Mouse (Mus musculus) kidney, postnatal 0 days (tissue): ENCODE data around the gene Sde2. TPM values are rescaled to one million over a fixed set of nuclear protein-coding genes. Genes with fewer than 3 reads are reported as not detected.

Source experiments
- ATAC-seq: fragments of 200-750 bp; cut with Nextera tagmentation; replicated peaks from 2 replicates; pipeline ENCODE4 v1.8.0; 2017; ENCODE audit warnings: low read depth, moderate number of reproducible peaks, moderate TSS enrichment, moderate library complexity; ENCODE audit not compliant: low FRiP score
- DNase-seq: peaks from one replicate; pipeline ENCODE4 v3.0.0-alpha.2; 2016; ENCODE audit warnings: low spot score
- H3K27ac ChIP-seq: fragments of 300-500 bp; sonication (generic); 2 replicates; pipeline ENCODE4 v1.5.1; 2014; ENCODE audit warnings: mild to moderate bottlenecking
- H3K27me3 ChIP-seq: fragments of 300-500 bp; sonication (generic); 2 replicates; pipeline ENCODE4 v1.6.1; 2014; ENCODE audit warnings: low read length, mixed read lengths; ENCODE audit not compliant: insufficient read depth
- H3K36me3 ChIP-seq: fragments of 300-500 bp; sonication (generic); 2 replicates; pipeline ENCODE4 v1.6.1; 2014; ENCODE audit warnings: low read length, mixed read lengths; ENCODE audit not compliant: insufficient read depth
- H3K4me1 ChIP-seq: fragments of 300-500 bp; sonication (generic); replicated peaks from 2 replicates; pipeline ENCODE4 v1.6.1; 2014; ENCODE audit warnings: antibody characterized with exemption, low read length, mixed read lengths; ENCODE audit not compliant: insufficient read depth
- H3K4me2 ChIP-seq: fragments of 300-500 bp; sonication (generic); 2 replicates; pipeline ENCODE4 v1.6.1; 2014; ENCODE audit warnings: mild to moderate bottlenecking, low read length, moderate library complexity, mixed read lengths
- H3K4me3 ChIP-seq: fragments of 300-500 bp; sonication (generic); replicated peaks from 2 replicates; pipeline ENCODE4 v1.5.1; 2014; ENCODE audit warnings: low read depth, low read length
- H3K9ac ChIP-seq: fragments of 300-500 bp; sonication (generic); 2 replicates; pipeline ENCODE4 v1.6.1; 2014; ENCODE audit warnings: low read depth, low read length
- H3K9me3 ChIP-seq: fragments of 300-500 bp; sonication (generic); replicated peaks from 2 replicates; pipeline ENCODE4 v1.6.1; 2016; ENCODE audit warnings: low read length, inconsistent platforms, mixed read lengths
- CTCF ChIP-seq: IDR thresholded peaks from 2 replicates; pipeline ENCODE4 v1.5.1; 2016; ENCODE audit warnings: antibody characterized with exemption, low read depth, mild to moderate bottlenecking, moderate library complexity
- WGBS: fragments of 180-500 bp; shearing (Covaris S2); extraction: QIAGEN DNeasy Blood & Tissue Kit; methylation state at CpG from one replicate; pipeline ENCODE4 v1.1.7; 2014; 5-methylcytosine and 5-hydroxymethylcytosine counted together
- polyA plus RNA-seq: library from polyadenylated mRNA; unstranded; fragments of >200 nt; fragmentation: Nextera tagmentation; extraction: Ambion mirVana; gene quantifications from 2 replicates; pipeline ENCODE4 v1.2.1, GENCODE M21; 2015

The Sde2 gene
- polyA plus RNA-seq, 1 experiment from 2014 or later, result 25.6 TPM

DNA sequence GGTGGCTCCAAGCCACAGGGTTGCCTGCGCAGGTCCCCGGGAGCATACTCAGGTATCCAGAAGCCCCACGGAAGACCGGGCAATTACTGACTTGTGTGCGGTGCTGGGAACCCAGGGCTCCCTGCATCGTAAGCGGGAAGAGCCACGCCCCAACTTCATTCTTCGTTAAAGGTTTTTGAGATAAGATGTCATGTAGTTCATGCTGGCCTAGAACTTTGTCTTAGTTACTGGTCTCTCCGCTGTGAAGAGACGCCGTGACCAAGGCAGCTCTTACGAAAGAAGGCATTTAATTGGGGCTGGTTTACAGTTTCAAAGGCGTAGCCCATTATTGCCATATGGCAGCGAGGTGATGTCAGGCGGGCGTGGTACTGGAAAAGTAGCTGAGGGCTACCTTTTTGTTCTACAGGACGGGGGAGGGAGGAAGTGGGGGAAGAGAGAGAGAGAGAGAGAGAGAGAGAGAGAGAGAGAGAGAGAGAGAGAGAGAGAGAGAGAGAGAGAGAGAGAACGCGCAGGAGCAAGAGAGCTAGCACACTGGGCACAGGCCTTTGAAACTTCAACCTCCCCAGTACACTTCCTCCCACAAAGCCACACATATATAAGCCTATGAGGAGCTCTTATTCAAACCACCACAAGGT, 60.8 kb downstream of the Sde2 start:
- no peak overlapping the region for H3K9ac ChIP-seq
- H3K4me1 ChIP-seq, result no peaks in the 10 kb centered on the region
- no peak overlapping the region for H3K27ac ChIP-seq
- ATAC-seq, result no peak
- no peaks in the 10 kb centered on the region for H3K27me3 ChIP-seq
- peaks cover 16% of the 10 kb centered on the region; the same call in 1 of the 2 replicates for H3K36me3 ChIP-seq
- DNase-seq, result no peak
- TF ChIP-seq CTCF, result no peak
- H3K4me3 ChIP-seq, result no peak overlapping the region
- no peaks in the 10 kb centered on the region for H3K9me3 ChIP-seq
- 47% methylated on average over 20 of the region's 20 CpGs for WGBS
- H3K4me2 ChIP-seq, result no peak overlapping the region

DNA sequence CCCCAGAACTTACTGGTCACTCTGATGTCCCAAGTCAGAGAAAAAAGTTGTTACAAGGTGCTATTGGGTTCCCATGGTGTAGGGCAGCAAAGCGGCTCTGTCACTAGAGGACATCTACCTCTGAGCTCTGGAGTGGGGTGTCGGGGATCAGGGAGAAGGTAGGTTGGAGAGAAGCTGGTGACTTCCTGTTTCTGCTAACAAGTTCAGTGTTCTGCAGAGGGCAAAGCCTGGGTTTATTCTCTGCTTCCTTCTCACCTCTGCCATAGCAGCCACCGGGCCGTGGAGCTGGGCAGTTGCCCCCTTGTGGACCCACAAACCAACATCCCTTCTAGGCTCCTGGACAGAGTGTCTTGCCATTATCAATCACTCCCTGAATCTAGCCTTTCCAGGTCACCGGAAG, 61.9 kb downstream of the Sde2 start:
- no peak for ATAC-seq
- DNase-seq, result no peak
- no peaks in the 10 kb centered on the region for H3K4me1 ChIP-seq
- H3K36me3 ChIP-seq, result peaks cover 9% of the 10 kb centered on the region; the same call in 1 of the 2 replicates
- no peak for TF ChIP-seq CTCF
- no peak overlapping the region for H3K27ac ChIP-seq
- H3K27me3 ChIP-seq, result no peaks in the 10 kb centered on the region
- WGBS, result 85% methylated on average over 5 of the region's 5 CpGs
- H3K4me2 ChIP-seq, result no peak overlapping the region
- H3K9ac ChIP-seq, result no peak overlapping the region
- no peaks in the 10 kb centered on the region for H3K9me3 ChIP-seq
- H3K4me3 ChIP-seq, result no peak overlapping the region

- WGBS, result 56% methylated on average over 4 of the region's 4 CpGs
- DNase-seq, result no peak
- TF ChIP-seq CTCF, result no peak
Observed at GRCm38 (mm10) chr1:180913797-180914196, 62.9 kb downstream of the Sde2 start.

DNA sequence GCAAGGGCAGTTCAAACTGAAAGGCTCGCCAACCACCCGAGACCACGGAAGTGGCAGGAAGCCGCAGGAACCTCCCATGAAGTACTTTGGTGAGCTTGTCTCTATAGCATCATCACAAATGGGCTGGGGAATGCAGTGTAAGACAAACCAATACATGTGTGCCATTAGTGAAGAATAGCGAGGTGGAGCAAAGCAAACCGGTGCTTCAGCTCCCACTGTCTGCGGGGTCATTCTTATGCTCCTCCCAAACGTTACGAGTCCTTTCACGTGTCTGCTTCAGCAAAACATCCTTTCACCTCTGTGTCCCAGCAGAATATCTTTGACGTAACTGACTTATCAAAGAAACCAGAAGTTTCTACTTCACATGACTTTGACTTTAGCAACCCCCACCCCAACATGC, 65.5 kb downstream of the Sde2 start:
- H3K4me3 ChIP-seq, result no peak overlapping the region
- H3K27me3 ChIP-seq, result no peaks in the 10 kb centered on the region
- no peak overlapping the region for H3K27ac ChIP-seq
- no peaks in the 10 kb centered on the region for H3K9me3 ChIP-seq
- H3K4me1 ChIP-seq, result no peaks in the 10 kb centered on the region
- no peak for TF ChIP-seq CTCF
- no peaks in the 10 kb centered on the region for H3K36me3 ChIP-seq
- WGBS, result 89% methylated on average over 11 of the region's 11 CpGs
- H3K4me2 ChIP-seq, result no peak overlapping the region
- H3K9ac ChIP-seq, result no peak overlapping the region
- no peak for DNase-seq
- ATAC-seq, result no peak

More at GRCm38 (mm10) chr1:180913797-180914196, 62.9 kb downstream of the Sde2 start:
- ATAC-seq, result no peak
- Histone ChIP-seq H3K27me3 (no peaks in the 10 kb centered on the region), H3K4me1 (no peaks in the 10 kb centered on the region), H3K4me3 (no peak overlapping the region), H3K27ac (no peak overlapping the region), H3K9me3 (no peaks in the 10 kb centered on the region), H3K9ac (no peak overlapping the region), H3K36me3 (0 out of 2 replicates have a peak, but pooled peaks cover 1% of the 10 kb centered on the region), H3K4me2 (no peak overlapping the region)

- no peaks in the 10 kb centered on the region for H3K9me3 ChIP-seq
Observed at GRCm38 (mm10) chr1:180917053-180917452, 66.1 kb downstream of the Sde2 start.

More at GRCm38 (mm10) chr1:180917053-180917452, 66.1 kb downstream of the Sde2 start:
- H3K27ac ChIP-seq, result no peak overlapping the region
- TF ChIP-seq CTCF, result no peak
- H3K27me3 ChIP-seq, result no peaks in the 10 kb centered on the region
- DNase-seq (no peak), ATAC-seq (no peak)
- H3K4me1 ChIP-seq, result no peaks in the 10 kb centered on the region
- H3K4me2 ChIP-seq, result no peak overlapping the region
- H3K36me3 ChIP-seq, result no peaks in the 10 kb centered on the region
- WGBS, result 44% methylated on average over 1 of the region's 1 CpGs
- H3K4me3 ChIP-seq, result no peak overlapping the region
- H3K9ac ChIP-seq, result no peak overlapping the region

Other genes with a start within 250 kb of the Sde2 start
- 11.6 and 14.9 TPM in 2 replicates for gene Lin9, start 210.0 kb upstream of the Sde2 start, polyA plus RNA-seq
- gene Mixl1, start 154.1 kb upstream of the Sde2 start, polyA plus RNA-seq, result 0.30 and 0.36 TPM in 2 replicates
- 18.5 and 19.6 TPM in 2 replicates for gene Acbd3, start 125.1 kb upstream of the Sde2 start, polyA plus RNA-seq
- gene H3f3a, start 37.2 kb upstream of the Sde2 start, polyA plus RNA-seq, result 2,528 and 2,557 TPM in 2 replicates
- 0.09 and 0.39 TPM in 2 replicates for gene Lefty2, start 42.0 kb downstream of the Sde2 start, polyA plus RNA-seq
- gene Pycr2, start 53.2 kb downstream of the Sde2 start, polyA plus RNA-seq, result 72.6 and 76.5 TPM in 2 replicates
- 1.5 and 1.6 TPM in 2 replicates for gene Lefty1, start 83.9 kb downstream of the Sde2 start, polyA plus RNA-seq
- gene Tmem63a, start 91.2 kb downstream of the Sde2 start, polyA plus RNA-seq, result 10.6 and 14.8 TPM in 2 replicates
- 19.1 and 20.2 TPM in 2 replicates for gene Ephx1, start 169.8 kb downstream of the Sde2 start, polyA plus RNA-seq
- 0.08 TPM in 1 of 2 replicates, not detected in the other for gene 9130409I23Rik, start 200.1 kb downstream of the Sde2 start, polyA plus RNA-seq